Mouse (Mus musculus): Measurements from ENCODE around the gene Clec16a. TPM values are rescaled to one million over a fixed set of nuclear protein-coding genes. Genes with fewer than 3 reads are reported as not detected.

Clec16a gene
- polyA plus RNA-seq, 1 experiment from 2014 or later = 40.6 TPM

DNA sequence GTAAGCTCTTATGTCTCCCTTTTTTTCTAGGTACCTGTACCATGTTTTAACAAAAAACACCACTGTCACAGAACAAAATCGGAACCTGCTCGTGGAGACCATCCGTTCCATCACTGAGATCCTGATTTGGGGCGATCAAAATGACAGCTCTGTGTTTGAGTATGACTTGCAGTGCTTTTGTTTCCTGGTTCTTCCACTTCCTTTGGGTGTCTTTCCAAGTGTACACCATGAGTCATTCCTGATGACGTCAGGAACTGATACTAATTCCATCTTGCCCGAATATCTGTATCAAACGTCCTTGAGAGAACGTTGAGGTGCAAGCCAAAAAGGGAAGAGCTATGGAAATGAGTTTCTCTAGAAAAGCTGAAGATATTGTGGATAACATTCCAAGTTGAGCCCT lies 14.9 kb downstream of the Clec16a start:
- Histone ChIP-seq H3K27me3 (no peaks in the 10 kb centered on the region), H3K9me3 (no peaks in the 10 kb centered on the region), H3K9ac (replicated peaks) (no peak overlapping the region), H3K4me1 (replicated peaks) (no peaks in the 10 kb centered on the region), H3K36me3 (peaks cover 27% of the 10 kb centered on the region; the same call in 1 of the 2 replicates), H3K4me3 (replicated peaks) (no peak overlapping the region), H3K4me2 (no peak overlapping the region), H3K27ac (no peak overlapping the region)
- WGBS = 92% methylated on average over 8 of the region's 8 CpGs
- ATAC-seq (ENCODE audit: insufficient number of reproducible peaks, insufficient read depth, low FRiP score, low TSS enrichment, low read depth) = no peak

DNA sequence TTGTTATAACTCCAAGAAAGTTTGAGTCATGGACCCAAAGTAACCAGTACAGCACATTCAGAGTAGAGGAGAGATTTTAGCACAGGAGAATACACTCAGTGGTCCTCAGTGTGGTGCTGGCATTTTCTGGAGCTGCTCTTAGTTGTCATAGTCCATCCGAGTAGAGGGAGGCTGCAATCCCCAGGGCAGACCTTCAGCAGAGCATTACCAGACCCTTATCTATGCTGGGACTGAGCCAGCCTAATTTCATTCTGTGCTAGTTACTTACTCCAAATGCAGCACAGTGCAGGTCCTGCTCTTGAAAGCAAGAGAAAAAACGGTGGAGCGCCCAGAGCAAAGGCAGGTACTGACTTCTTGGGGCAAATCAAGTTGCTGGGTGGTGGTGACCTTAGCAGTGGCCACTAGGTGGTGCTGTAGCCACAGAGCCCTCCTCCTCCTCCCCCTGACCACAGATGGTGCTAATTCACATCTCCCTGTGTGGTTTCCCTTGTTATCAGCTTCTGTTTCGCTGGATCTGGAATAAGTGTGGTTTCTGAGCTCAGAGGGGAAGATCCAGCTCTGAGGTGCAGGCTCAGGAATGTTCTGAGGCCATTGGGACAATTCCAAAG lies 20.2 kb downstream of the Clec16a start:
- Histone ChIP-seq H3K4me2 (no peak overlapping the region), H3K4me3 (replicated peaks) (no peak overlapping the region), H3K27me3 (no peaks in the 10 kb centered on the region), H3K9me3 (no peaks in the 10 kb centered on the region), H3K9ac (replicated peaks) (no peak overlapping the region), H3K27ac (no peak overlapping the region), H3K36me3 (peaks cover 47% of the 10 kb centered on the region; the same call in 1 of the 2 replicates), H3K4me1 (replicated peaks) (peaks cover 3% of the 10 kb centered on the region; the same call in 1 of the 2 replicates)
- WGBS = 41% methylated on average over 4 of the region's 4 CpGs
- ATAC-seq (ENCODE audit: insufficient number of reproducible peaks, insufficient read depth, low FRiP score, low TSS enrichment, low read depth) = peak; percentile 71

DNA sequence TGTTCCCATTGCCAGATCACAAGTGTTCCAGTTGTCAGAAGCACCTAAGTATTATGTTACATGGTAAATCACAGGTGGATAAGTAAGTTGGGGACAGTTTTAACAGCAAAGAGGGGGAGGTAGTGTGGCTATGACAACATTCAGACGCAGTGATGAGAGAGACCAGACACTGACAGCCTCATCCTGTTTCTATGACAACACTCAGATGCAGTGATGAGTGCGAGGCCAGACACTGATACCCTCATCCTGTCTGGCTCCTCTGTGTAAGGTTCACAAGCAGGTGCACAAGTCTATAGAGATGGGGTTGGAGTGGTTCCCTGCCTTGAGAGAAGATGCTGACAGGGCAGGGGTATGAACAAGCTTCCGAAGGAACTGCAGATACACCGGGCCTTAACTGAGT lies 22.0 kb downstream of the Clec16a start:
- no peak overlapping the region for H3K4me3 ChIP-seq (replicated peaks)
- no peaks in the 10 kb centered on the region for H3K9me3 ChIP-seq
- WGBS = 88% methylated on average over 4 of the region's 4 CpGs
- no peak overlapping the region for H3K9ac ChIP-seq (replicated peaks)
- no peaks in the 10 kb centered on the region for H3K27me3 ChIP-seq
- no peak overlapping the region for H3K4me2 ChIP-seq
- peaks cover 3% of the 10 kb centered on the region; the same call in 1 of the 2 replicates for H3K4me1 ChIP-seq (replicated peaks)
- no peak for ATAC-seq (ENCODE audit: insufficient number of reproducible peaks, insufficient read depth, low FRiP score, low TSS enrichment, low read depth)
- no peak overlapping the region for H3K27ac ChIP-seq
- H3K36me3 ChIP-seq = peaks cover 38% of the 10 kb centered on the region; the same call in 1 of the 2 replicates

DNA sequence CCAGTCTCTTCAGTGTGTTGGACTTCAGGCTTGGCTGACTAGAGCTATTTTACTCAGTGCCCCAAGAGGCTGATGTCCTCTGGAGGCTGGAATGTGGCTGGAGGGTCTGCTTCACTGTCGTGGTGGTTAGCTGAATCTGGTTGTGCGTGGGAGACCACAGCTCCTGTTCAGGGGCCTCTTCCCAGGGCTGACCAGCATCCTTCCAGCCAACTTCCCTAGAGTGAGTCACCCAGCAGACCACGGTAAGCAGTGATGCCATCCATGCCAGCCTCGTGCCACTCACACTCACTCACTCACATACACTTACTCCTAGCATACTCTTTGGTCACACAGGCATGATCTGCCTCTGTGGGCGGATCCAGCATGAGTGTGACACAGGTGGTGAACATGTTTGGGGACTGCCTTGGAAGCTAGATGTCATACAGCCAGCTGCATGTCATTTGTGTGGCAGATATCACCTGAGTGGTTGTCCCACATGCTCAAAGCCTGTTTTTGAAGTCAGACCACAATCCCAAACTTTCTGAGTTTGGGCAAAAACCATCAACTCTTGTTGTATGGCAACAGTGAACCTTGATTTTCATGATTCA lies 24.8 kb downstream of the Clec16a start:
- no peak overlapping the region for H3K4me2 ChIP-seq
- no peaks in the 10 kb centered on the region for H3K27me3 ChIP-seq
- no peak overlapping the region for H3K9ac ChIP-seq (replicated peaks)
- no peak for ATAC-seq (ENCODE audit: insufficient number of reproducible peaks, insufficient read depth, low FRiP score, low TSS enrichment, low read depth)
- no peak overlapping the region for H3K4me3 ChIP-seq (replicated peaks)
- peaks cover 6% of the 10 kb centered on the region; the same call in 1 of the 2 replicates for H3K4me1 ChIP-seq (replicated peaks)
- H3K9me3 ChIP-seq = no peaks in the 10 kb centered on the region
- WGBS = 82% methylated on average over 5 of the region's 5 CpGs
- H3K36me3 ChIP-seq = peaks cover 41% of the 10 kb centered on the region
- H3K27ac ChIP-seq = no peak overlapping the region

DNA sequence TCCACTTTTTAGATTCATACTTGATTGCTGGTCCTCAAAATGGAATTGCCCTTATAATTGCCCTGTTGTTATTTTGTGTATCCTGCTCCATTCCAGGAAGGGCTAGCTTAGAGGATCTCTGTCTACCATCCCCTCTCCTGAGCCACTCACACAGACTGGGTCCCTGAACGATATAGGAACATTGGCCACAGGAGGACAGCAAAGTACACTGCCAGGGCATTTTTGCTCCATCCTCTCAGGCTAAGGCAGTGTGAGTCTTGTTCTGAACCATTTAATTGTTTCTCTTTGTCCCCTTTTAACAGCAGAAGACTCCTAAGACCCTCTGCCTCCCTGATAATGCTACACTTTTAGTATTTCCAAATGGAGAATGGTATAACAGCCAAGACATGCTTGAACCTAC lies 25.6 kb downstream of the Clec16a start:
- Histone ChIP-seq H3K4me3 (replicated peaks) (no peak overlapping the region), H3K9ac (replicated peaks) (no peak overlapping the region), H3K4me1 (replicated peaks) (peaks cover 4% of the 10 kb centered on the region; the same call in 1 of the 2 replicates), H3K27ac (no peak overlapping the region), H3K9me3 (no peaks in the 10 kb centered on the region), H3K27me3 (no peaks in the 10 kb centered on the region), H3K36me3 (peaks cover 43% of the 10 kb centered on the region), H3K4me2 (no peak overlapping the region)
- no peak for ATAC-seq (ENCODE audit: insufficient number of reproducible peaks, insufficient read depth, low FRiP score, low TSS enrichment, low read depth)
- WGBS = 68% methylated on average over 1 of the region's 1 CpGs

DNA sequence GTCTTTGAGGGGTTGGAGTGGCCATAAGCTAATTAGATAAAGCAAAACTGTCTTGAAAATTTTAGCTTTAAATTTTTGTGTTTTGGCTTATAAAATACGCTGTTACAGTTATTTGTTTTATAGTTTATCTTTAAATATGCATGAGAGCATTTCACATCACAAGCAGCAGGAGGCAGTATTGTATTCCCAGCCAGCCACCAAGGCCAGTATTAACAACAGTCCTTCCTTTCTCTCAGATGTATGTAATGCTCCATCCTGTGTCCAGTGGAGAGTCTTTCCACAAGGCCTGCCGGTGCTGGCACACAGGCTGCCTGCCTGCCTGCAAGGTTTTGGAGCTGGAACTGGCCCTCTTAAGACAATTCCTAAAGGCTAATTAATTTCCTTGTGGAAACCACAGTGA lies 26.7 kb downstream of the Clec16a start:
- Histone ChIP-seq H3K4me1 (replicated peaks) (0 out of 2 replicates have a peak, but pooled peaks cover 3% of the 10 kb centered on the region), H3K9me3 (no peaks in the 10 kb centered on the region), H3K9ac (replicated peaks) (no peak overlapping the region), H3K36me3 (peaks cover 53% of the 10 kb centered on the region), H3K4me2 (no peak overlapping the region), H3K27ac (no peak overlapping the region), H3K4me3 (replicated peaks) (no peak overlapping the region), H3K27me3 (no peaks in the 10 kb centered on the region)
- 48% methylated on average over 2 of the region's 2 CpGs for WGBS
- ATAC-seq (ENCODE audit: insufficient number of reproducible peaks, insufficient read depth, low FRiP score, low TSS enrichment, low read depth) = no peak

DNA sequence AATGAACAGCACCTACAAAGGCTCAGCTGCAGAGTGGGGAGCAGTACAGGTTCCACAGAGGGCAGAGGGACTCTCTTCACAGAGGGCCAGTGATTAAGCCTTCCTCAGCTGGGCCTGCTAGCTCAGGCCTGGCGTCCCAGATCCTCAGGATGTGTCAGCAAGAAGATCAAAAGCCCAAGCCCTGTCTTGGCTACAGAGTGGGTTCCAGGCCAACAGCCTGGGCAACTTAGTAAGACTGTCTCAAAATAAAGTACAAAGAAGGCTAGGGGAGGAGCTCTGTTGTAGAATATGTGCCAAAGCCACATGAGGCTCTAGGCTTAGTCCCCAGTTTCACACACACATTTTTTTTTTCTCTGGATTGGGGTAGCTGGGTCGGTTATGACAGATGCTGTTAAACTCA lies 29.8 kb downstream of the Clec16a start:
- H3K9ac ChIP-seq (replicated peaks) = no peak overlapping the region
- WGBS = 58% methylated on average over 2 of the region's 2 CpGs

DNA sequence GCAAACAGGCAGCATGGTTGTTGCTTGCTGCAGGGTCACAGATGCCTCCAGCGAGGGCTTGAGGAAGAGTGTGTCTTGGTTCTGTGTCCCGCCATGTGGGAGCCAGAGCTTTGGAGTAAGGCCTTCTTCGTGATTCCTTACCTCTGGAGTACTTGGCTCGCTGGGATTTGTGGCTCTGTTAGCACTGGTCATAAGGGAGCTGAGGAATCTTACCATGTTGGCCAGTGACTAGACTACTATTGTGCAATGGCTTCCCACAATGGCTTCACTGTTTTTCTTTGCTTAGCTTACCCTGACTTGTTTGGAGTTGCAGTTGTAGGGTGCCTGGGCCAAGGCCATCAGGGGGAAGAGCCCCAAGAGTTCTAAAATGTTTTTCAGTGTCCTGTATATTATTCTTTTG lies 30.8 kb downstream of the Clec16a start:
- H3K4me1 ChIP-seq (replicated peaks) = 0 out of 2 replicates have a peak, but pooled peaks cover 3% of the 10 kb centered on the region
- peaks cover 69% of the 10 kb centered on the region for H3K36me3 ChIP-seq
- H3K27ac ChIP-seq = no peak overlapping the region
- no peaks in the 10 kb centered on the region for H3K27me3 ChIP-seq
- H3K9ac ChIP-seq (replicated peaks) = no peak overlapping the region
- 87% methylated on average over 4 of the region's 4 CpGs for WGBS
- H3K9me3 ChIP-seq = no peaks in the 10 kb centered on the region
- no peak overlapping the region for H3K4me2 ChIP-seq
- no peak for ATAC-seq (ENCODE audit: insufficient number of reproducible peaks, insufficient read depth, low FRiP score, low TSS enrichment, low read depth)
- no peak overlapping the region for H3K4me3 ChIP-seq (replicated peaks)

More for the DNA sequence above, 29.8 kb downstream of the Clec16a start:
- no peak overlapping the region for H3K27ac ChIP-seq
- peaks cover 61% of the 10 kb centered on the region for H3K36me3 ChIP-seq
- no peak overlapping the region for H3K4me2 ChIP-seq
- H3K9me3 ChIP-seq = no peaks in the 10 kb centered on the region
- 0 out of 2 replicates have a peak, but pooled peaks cover 3% of the 10 kb centered on the region for H3K4me1 ChIP-seq (replicated peaks)
- ATAC-seq (ENCODE audit: insufficient number of reproducible peaks, insufficient read depth, low FRiP score, low TSS enrichment, low read depth) = no peak
- H3K4me3 ChIP-seq (replicated peaks) = no peak overlapping the region
- H3K27me3 ChIP-seq = no peaks in the 10 kb centered on the region

DNA sequence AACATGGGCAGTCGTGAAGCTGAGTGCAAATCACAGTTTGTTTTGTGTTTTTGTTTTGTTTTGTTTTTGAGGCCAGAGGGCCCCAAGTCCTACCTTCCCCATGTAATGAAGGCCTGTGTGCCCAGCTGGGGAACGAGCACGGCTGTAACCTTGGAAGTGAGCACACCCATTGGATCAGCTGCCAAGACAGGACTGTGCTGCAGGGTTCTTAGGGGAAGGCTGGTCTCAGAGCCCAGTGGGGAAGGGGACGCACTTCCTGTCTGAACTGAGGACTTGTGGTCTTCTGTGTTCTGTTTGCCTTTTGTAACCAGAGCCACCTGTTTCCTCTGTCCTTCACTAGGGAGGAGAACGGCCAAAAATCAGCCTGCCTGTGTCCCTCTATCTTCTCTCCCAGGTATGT lies 32.4 kb downstream of the Clec16a start:
- no peak overlapping the region for H3K4me3 ChIP-seq (replicated peaks)
- no peak overlapping the region for H3K4me2 ChIP-seq
- 0 out of 2 replicates have a peak, but pooled peaks cover 3% of the 10 kb centered on the region for H3K4me1 ChIP-seq (replicated peaks)
- no peak overlapping the region for H3K27ac ChIP-seq
- no peak for ATAC-seq (ENCODE audit: insufficient number of reproducible peaks, insufficient read depth, low FRiP score, low TSS enrichment, low read depth)
- H3K9ac ChIP-seq (replicated peaks) = no peak overlapping the region
- H3K9me3 ChIP-seq = no peaks in the 10 kb centered on the region
- peaks cover 79% of the 10 kb centered on the region for H3K36me3 ChIP-seq
- 70% methylated on average over 5 of the region's 5 CpGs for WGBS
- H3K27me3 ChIP-seq = no peaks in the 10 kb centered on the region

DNA sequence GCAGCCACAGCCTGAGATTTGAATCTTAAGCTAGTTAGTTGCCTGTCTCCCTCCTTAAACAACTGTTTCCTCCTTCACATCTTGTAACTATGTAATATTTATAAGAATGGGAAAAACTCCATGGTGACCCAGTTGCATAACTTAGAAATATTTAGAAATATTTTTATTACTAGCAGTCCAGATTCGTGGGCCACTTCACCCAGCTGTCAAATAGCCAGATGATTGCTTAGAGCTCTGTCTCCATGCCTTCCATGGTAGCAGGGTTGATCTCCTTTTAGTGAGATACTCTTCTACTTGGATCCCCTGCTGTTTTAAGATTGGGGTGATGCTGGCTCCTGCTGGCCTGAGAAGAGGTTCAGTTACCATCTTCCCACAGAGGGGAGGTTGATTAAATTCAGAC lies 33.2 kb downstream of the Clec16a start:
- no peak for ATAC-seq (ENCODE audit: insufficient number of reproducible peaks, insufficient read depth, low FRiP score, low TSS enrichment, low read depth)
- H3K4me2 ChIP-seq = no peak overlapping the region
- no peak overlapping the region for H3K4me3 ChIP-seq (replicated peaks)
- no peaks in the 10 kb centered on the region for H3K9me3 ChIP-seq
- no peaks in the 10 kb centered on the region for H3K27me3 ChIP-seq
- WGBS = 77% methylated on average over 1 of the region's 1 CpGs
- no peak overlapping the region for H3K9ac ChIP-seq (replicated peaks)
- no peak overlapping the region for H3K27ac ChIP-seq
- H3K36me3 ChIP-seq = peaks cover 81% of the 10 kb centered on the region
- H3K4me1 ChIP-seq (replicated peaks) = 0 out of 2 replicates have a peak, but pooled peaks cover 3% of the 10 kb centered on the region

DNA sequence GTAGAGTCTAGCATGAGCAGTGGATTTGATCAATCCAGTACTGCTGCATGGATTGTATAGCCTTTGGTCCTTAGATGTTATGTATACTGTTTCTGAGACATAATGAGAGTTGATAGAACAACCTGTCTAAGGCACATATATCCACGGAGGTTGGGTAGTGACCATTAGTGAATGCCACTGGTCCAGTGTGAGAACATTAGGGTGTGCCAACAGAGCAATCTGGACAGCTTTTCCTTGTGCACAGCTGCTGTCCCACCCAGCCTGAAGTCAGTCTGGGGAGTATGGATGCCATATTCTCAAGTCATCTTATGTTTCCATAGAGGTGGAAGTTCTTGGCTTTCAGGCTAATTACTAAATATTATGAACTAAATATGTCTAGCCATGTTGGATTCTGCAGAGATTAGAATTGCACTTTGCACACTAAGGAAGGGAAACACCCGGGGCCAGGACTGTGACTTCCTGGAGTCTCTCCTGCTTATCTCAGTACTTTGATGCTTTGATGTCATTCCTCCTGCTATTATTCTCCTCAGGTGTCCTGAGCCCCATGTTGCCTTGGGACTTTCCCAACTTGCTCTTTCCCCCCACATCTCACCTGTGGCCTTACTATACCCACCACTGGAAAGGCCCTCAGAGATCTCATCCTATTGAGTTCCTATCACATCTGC lies 36.2 kb downstream of the Clec16a start:
- no peak overlapping the region for H3K27ac ChIP-seq
- H3K9ac ChIP-seq (replicated peaks) = no peak overlapping the region
- H3K27me3 ChIP-seq = no peaks in the 10 kb centered on the region
- ATAC-seq (ENCODE audit: insufficient number of reproducible peaks, insufficient read depth, low FRiP score, low TSS enrichment, low read depth) = no peak
- H3K4me1 ChIP-seq (replicated peaks) = no peaks in the 10 kb centered on the region
- H3K4me3 ChIP-seq (replicated peaks) = no peak overlapping the region
- peaks cover 83% of the 10 kb centered on the region for H3K36me3 ChIP-seq
- no peak overlapping the region for H3K4me2 ChIP-seq
- H3K9me3 ChIP-seq = no peaks in the 10 kb centered on the region
- WGBS = 77% methylated on average over 2 of the region's 2 CpGs

All from limb, embryonic 12.5 days (tissue).